Mouse (Mus musculus): ENCODE measurements around the gene Mrps22. TPM values are rescaled to one million over a fixed set of nuclear protein-coding genes. Genes with fewer than 3 reads are reported as not detected.

Gene Mrps22
- polyA plus RNA-seq (2015; fragmentation: Nextera tagmentation; extraction: Ambion mirVana) = 57.1 and 58.0 TPM in 2 replicates

DNA sequence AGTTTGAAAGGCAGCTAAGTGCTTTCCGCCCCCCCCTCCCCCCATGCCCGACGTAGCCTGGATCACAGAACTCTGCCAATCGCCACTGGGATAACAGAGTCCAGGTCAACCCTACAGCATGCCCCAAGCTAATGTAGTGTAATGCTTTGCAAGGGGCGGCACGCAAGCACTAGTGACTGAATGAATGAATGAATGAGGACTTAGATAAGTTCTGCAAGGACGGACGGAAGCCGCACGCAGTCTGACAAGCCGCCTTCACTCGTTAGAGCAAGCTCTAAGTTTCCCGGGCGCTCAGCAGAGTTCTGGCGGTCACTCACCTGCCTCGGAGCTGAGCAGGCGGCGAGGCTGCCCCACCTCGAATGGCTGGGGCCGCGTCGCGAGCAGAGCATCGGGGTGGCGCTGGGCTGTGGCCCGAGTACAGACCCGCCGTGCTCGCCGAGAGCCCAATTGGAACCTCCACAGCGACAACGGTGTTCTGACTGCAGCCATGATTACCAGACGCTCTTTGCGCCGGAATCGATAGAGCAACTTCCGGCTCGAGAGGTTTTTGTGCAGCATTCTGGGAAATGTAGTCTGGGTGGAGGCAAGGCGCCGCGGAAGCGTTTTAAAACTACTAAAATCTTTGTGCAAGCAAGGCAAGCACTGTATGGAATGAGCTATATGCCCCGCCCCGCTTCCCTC, at the start of gene Mrps22:
Mrps22 (minus strand) TSS at position 505 of the 681 bp plus-strand sequence.
- H3K9me3 ChIP-seq (ENCODE audit: control insufficient read depth, low read length) = no peaks in the 10 kb centered on the region
- peak within 1 kb of the TSS; percentile 81 for H3K9ac ChIP-seq (replicated peaks; ENCODE audit: low read depth, low read length)
- ATAC-seq = peak; percentile 97
- H3K4me2 ChIP-seq (ENCODE audit: low read length) = peak within 1 kb of the TSS; percentile 98
- peaks cover 8% of the 10 kb centered on the region; the same call in 1 of the 2 replicates for H3K36me3 ChIP-seq (ENCODE audit: control insufficient read depth, insufficient read depth)
- under 1% methylated on average over 44 of the region's 44 CpGs for WGBS
- H3K4me3 ChIP-seq (replicated peaks; ENCODE audit: low read length) = peak within 1 kb of the TSS; percentile 82
- H3K27me3 ChIP-seq (replicated peaks; ENCODE audit: control insufficient read depth, insufficient read depth, low read length) = no peaks in the 10 kb centered on the region
- no peak within 1 kb of the TSS for H3K27ac ChIP-seq (ENCODE audit: low read length)
- peaks cover 15% of the 10 kb centered on the region for H3K4me1 ChIP-seq (replicated peaks; ENCODE audit: control insufficient read depth, insufficient read depth, low read length)

DNA sequence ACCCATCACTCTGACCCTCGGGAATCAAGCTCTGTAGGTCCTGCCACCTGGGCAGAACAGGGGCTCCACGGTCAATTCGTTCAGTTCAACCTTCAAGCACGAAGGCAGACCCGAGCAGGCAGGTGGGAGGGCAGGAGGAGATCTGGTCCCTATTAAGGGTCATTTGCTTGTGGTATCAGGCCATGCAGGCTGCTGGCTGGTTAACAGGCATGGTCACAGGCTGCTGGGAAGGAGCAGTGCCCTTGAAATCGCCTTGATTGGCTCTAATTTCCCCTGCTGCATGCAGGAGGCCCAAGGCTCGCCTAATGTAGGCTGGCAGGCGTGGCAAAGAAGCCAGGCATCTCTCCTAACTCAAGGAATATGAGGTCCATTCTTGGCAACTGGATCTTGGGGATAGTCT, 49.1 kb upstream of the Mrps22 start:
- 72% methylated on average over 8 of the region's 8 CpGs for whole genome bisulfite sequencing
- no peak overlapping the region for H3K4me2 ChIP-seq (ENCODE audit: low read length)
- no peaks in the 10 kb centered on the region for H3K9me3 ChIP-seq (ENCODE audit: control insufficient read depth, low read length)
- H3K27me3 ChIP-seq (replicated peaks; ENCODE audit: control insufficient read depth, insufficient read depth, low read length) = no peaks in the 10 kb centered on the region
- no peak for ATAC-seq
- H3K4me1 ChIP-seq (replicated peaks; ENCODE audit: control insufficient read depth, insufficient read depth, low read length) = no peaks in the 10 kb centered on the region
- H3K27ac ChIP-seq (ENCODE audit: low read length) = no peak overlapping the region
- no peak overlapping the region for H3K4me3 ChIP-seq (replicated peaks; ENCODE audit: low read length)
- no peak overlapping the region for H3K9ac ChIP-seq (replicated peaks; ENCODE audit: low read depth, low read length)
- no peaks in the 10 kb centered on the region for H3K36me3 ChIP-seq (ENCODE audit: control insufficient read depth, insufficient read depth)

DNA sequence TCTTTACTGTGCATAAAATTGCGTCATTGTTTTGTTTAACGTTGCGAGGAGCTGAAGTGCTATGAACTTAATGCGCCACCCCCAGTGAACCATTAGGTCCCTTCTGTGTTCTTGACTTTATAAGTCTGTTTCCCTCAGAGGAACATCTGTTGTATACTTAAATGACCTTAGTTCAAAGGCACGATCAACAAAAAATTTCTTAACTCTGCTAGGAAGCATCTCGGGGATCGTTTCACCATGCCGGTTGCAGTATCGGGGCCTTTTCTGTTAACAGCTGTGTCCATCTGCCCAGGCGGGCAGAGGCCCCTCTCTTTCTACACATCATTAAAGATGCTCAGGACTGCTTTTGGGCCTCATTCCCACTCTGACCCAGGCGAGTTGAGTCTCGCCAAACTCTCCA, 46.0 kb upstream of the Mrps22 start:
- Histone ChIP-seq H3K9me3 (ENCODE audit: control insufficient read depth, low read length) (no peaks in the 10 kb centered on the region), H3K4me2 (ENCODE audit: low read length) (no peak overlapping the region), H3K4me1 (replicated peaks; ENCODE audit: control insufficient read depth, insufficient read depth, low read length) (no peaks in the 10 kb centered on the region), H3K27me3 (replicated peaks; ENCODE audit: control insufficient read depth, insufficient read depth, low read length) (no peaks in the 10 kb centered on the region), H3K9ac (replicated peaks; ENCODE audit: low read depth, low read length) (no peak overlapping the region), H3K27ac (ENCODE audit: low read length) (no peak overlapping the region), H3K4me3 (replicated peaks; ENCODE audit: low read length) (no peak overlapping the region), H3K36me3 (ENCODE audit: control insufficient read depth, insufficient read depth) (no peaks in the 10 kb centered on the region)
- ATAC-seq = no peak
- WGBS = 61% methylated on average over 12 of the region's 12 CpGs

DNA sequence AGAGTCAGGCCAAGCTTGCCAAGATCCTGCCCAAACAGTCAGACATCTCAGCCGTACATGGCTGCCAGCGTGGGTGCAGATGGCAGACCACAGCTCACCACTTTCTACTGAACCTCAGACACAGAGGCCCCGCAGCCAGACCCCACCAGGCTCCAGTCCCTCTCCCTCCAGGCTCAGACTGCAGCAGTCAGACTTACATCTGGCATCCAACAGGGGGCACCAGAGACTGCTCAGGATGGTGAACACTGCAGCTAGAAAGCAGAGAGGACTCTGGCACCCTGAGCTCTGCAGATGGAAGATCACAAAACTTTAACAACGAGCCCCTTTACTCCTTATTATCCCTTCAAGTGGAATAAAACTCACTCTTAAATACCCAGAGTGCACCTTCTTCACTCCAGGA, 44.3 kb upstream of the Mrps22 start:
- Histone ChIP-seq H3K9me3 (ENCODE audit: control insufficient read depth, low read length) (no peaks in the 10 kb centered on the region), H3K4me3 (replicated peaks; ENCODE audit: low read length) (no peak overlapping the region), H3K27me3 (replicated peaks; ENCODE audit: control insufficient read depth, insufficient read depth, low read length) (no peaks in the 10 kb centered on the region), H3K27ac (ENCODE audit: low read length) (no peak overlapping the region), H3K36me3 (ENCODE audit: control insufficient read depth, insufficient read depth) (no peaks in the 10 kb centered on the region), H3K4me2 (ENCODE audit: low read length) (no peak overlapping the region), H3K9ac (replicated peaks; ENCODE audit: low read depth, low read length) (no peak overlapping the region), H3K4me1 (replicated peaks; ENCODE audit: control insufficient read depth, insufficient read depth, low read length) (no peaks in the 10 kb centered on the region)
- ATAC-seq = peak; percentile 92
- 22% methylated on average over 4 of the region's 4 CpGs for WGBS

DNA sequence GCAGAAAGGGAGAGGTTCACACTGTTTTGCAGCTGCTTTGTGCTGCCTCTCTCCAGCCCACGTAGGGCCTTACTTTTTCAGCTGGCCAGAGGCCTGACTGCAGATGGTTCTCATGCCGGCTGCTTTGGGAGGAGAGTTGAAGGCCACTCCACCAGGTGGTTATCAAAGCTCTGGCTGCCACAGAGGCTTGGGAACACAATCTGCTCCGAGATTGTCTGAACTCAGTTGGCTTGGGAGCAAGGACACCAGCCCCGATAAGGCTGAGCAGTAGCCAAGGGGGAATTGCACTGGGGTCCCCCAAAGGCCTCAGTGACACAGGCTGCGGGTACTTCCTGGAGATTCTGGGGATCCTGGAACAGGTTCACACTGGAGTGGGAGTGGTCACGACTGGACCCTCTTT, 40.7 kb upstream of the Mrps22 start:
- H3K27me3 ChIP-seq (replicated peaks; ENCODE audit: control insufficient read depth, insufficient read depth, low read length) = no peaks in the 10 kb centered on the region
- no peak overlapping the region for H3K4me2 ChIP-seq (ENCODE audit: low read length)
- no peak overlapping the region for H3K27ac ChIP-seq (ENCODE audit: low read length)
- no peaks in the 10 kb centered on the region for H3K36me3 ChIP-seq (ENCODE audit: control insufficient read depth, insufficient read depth)
- ATAC-seq = no peak
- no peaks in the 10 kb centered on the region for H3K9me3 ChIP-seq (ENCODE audit: control insufficient read depth, low read length)
- no peaks in the 10 kb centered on the region for H3K4me1 ChIP-seq (replicated peaks; ENCODE audit: control insufficient read depth, insufficient read depth, low read length)
- no peak overlapping the region for H3K9ac ChIP-seq (replicated peaks; ENCODE audit: low read depth, low read length)
- H3K4me3 ChIP-seq (replicated peaks; ENCODE audit: low read length) = no peak overlapping the region
- WGBS = 83% methylated on average over 6 of the region's 6 CpGs

DNA sequence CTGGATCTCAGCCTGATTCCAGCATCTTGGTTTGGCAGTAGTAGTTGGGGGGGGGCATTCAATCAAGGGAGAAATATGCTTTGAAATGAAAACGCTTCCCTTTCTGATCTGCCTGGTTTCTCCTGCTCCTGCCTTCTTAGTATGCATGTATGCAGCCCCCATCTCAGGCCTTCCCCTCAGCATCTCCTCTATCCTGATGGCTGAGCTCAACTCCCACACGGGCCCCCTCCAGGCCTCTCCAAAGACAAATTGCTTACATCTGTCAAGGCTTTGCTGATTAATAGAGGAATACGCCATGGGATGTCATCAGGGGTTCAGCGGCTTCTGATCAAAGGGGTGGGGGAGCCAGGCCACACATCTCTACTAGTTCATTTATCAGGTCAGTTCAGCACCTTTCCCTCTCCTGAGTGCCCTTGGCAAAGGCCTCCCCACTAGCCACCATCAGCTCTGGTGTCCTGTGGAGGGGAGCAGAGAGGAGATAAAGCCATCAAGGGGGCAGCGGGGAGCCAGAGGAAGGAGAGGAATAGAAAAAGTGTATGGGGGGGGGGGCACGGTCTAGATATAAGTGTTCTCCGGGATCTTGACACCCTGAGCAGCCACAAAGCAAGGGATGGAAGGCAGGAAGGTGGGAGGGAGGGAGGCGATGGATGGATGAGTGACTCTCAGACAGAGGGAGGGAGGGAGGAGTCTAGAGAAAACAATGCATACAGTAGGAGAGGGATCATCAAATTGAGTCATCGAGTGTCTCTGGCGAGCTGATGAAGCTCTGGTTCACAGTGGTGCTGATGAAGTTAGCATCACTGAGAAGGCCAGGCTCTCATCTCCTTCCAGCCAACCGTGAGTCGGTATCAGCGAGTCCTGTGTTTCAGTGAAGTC, 32.1 kb upstream of the Mrps22 start:
- no peaks in the 10 kb centered on the region for H3K27me3 ChIP-seq (replicated peaks; ENCODE audit: control insufficient read depth, insufficient read depth, low read length)
- no peak overlapping the region for H3K4me3 ChIP-seq (replicated peaks; ENCODE audit: low read length)
- H3K27ac ChIP-seq (ENCODE audit: low read length) = no peak overlapping the region
- no peak for ATAC-seq
- H3K4me1 ChIP-seq (replicated peaks; ENCODE audit: control insufficient read depth, insufficient read depth, low read length) = no peaks in the 10 kb centered on the region
- H3K36me3 ChIP-seq (ENCODE audit: control insufficient read depth, insufficient read depth) = no peaks in the 10 kb centered on the region
- H3K9me3 ChIP-seq (ENCODE audit: control insufficient read depth, low read length) = no peaks in the 10 kb centered on the region
- no peak overlapping the region for H3K4me2 ChIP-seq (ENCODE audit: low read length)
- no peak overlapping the region for H3K9ac ChIP-seq (replicated peaks; ENCODE audit: low read depth, low read length)
- 77% methylated on average over 13 of the region's 13 CpGs for WGBS

DNA sequence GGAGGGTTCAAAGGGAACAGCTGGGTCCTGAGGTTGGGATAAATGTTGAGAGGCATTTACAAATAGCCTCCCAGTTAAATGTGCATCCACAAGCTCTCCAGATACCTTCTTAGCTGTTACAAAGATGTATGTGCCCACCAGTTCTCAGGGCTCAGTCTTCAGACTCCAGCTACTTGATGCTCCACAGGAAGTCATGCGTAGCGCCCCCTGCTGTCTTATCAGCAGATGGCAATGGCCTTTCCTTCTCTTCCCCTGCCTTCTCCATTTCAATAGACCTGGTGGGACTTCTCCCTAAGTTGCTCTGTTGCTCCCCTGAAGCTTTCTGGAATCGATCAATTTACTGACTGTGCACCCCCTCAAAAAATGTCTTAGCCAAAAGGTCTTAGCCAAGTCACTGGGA, 27.0 kb upstream of the Mrps22 start:
- no peaks in the 10 kb centered on the region for H3K9me3 ChIP-seq (ENCODE audit: control insufficient read depth, low read length)
- H3K27me3 ChIP-seq (replicated peaks; ENCODE audit: control insufficient read depth, insufficient read depth, low read length) = no peaks in the 10 kb centered on the region
- H3K4me3 ChIP-seq (replicated peaks; ENCODE audit: low read length) = no peak overlapping the region
- WGBS = 51% methylated on average over 3 of the region's 3 CpGs
- H3K4me2 ChIP-seq (ENCODE audit: low read length) = no peak overlapping the region
- no peaks in the 10 kb centered on the region for H3K4me1 ChIP-seq (replicated peaks; ENCODE audit: control insufficient read depth, insufficient read depth, low read length)
- no peak overlapping the region for H3K27ac ChIP-seq (ENCODE audit: low read length)
- H3K9ac ChIP-seq (replicated peaks; ENCODE audit: low read depth, low read length) = no peak overlapping the region
- H3K36me3 ChIP-seq (ENCODE audit: control insufficient read depth, insufficient read depth) = no peaks in the 10 kb centered on the region
- ATAC-seq = no peak

DNA sequence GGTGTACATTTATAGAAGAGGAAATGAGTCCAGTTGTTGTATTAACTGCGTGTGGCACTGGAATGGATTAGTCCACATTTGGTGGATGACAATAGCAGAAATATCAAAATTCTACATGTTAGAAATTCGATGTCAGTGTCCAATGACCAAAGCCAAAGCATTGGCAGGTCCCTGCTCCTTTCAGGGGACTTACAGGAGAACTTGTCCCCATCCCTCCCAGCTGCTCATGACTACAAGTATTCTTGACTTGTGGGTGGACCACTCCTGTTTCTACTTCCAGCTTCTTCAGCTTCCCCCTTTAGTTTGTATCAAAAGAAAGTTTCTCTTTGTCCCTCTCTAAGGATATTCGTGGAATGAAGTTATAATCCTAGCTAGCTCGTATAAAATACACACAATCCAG, 3.4 kb upstream of the Mrps22 start:
- Histone ChIP-seq H3K4me3 (replicated peaks; ENCODE audit: low read length) (no peak overlapping the region), H3K27ac (ENCODE audit: low read length) (no peak overlapping the region), H3K36me3 (ENCODE audit: control insufficient read depth, insufficient read depth) (no peaks in the 10 kb centered on the region), H3K4me2 (ENCODE audit: low read length) (no peak overlapping the region), H3K4me1 (replicated peaks; ENCODE audit: control insufficient read depth, insufficient read depth, low read length) (peaks cover 15% of the 10 kb centered on the region), H3K27me3 (replicated peaks; ENCODE audit: control insufficient read depth, insufficient read depth, low read length) (no peaks in the 10 kb centered on the region), H3K9ac (replicated peaks; ENCODE audit: low read depth, low read length) (no peak overlapping the region), H3K9me3 (ENCODE audit: control insufficient read depth, low read length) (no peaks in the 10 kb centered on the region)
- ATAC-seq = no peak
- WGBS = 71% methylated on average over 4 of the region's 4 CpGs

DNA sequence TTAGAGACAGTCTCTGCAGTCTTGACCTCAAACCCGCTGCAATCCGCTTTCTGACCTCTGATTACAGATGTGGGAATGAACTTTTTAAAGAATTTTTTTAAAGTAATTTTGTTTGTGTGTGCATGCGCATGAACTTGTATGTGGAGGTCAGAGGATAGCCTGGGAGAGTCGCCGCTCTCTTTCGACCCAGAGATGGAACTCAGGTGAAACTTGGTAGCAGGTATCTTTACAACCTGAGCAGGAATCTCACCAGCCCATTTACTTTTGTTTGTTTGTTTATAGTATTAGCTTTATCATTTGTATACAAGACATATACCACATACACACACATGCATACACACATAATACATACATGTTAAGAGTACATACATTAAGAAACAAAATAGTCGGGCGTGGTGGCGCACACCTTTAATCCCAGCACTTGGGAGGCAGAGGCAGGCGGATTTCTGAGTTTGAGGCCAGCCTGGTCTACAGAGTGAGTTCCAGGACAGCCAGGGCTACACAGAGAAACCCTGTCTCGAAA, 438 bp upstream of the Mrps22 start:
- Histone ChIP-seq H3K27ac (ENCODE audit: low read length) (no peak overlapping the region), H3K4me3 (replicated peaks; ENCODE audit: low read length) (peak overlapping the region; percentile 82), H3K27me3 (replicated peaks; ENCODE audit: control insufficient read depth, insufficient read depth, low read length) (no peaks in the 10 kb centered on the region), H3K9me3 (ENCODE audit: control insufficient read depth, low read length) (no peaks in the 10 kb centered on the region), H3K4me2 (ENCODE audit: low read length) (peak overlapping the region; percentile 98), H3K4me1 (replicated peaks; ENCODE audit: control insufficient read depth, insufficient read depth, low read length) (peaks cover 15% of the 10 kb centered on the region), H3K9ac (replicated peaks; ENCODE audit: low read depth, low read length) (peak overlapping the region; percentile 38), H3K36me3 (ENCODE audit: control insufficient read depth, insufficient read depth) (peaks cover 8% of the 10 kb centered on the region; the same call in 1 of the 2 replicates)
- WGBS = 55% methylated on average over 11 of the region's 11 CpGs
- ATAC-seq = peak; percentile 21; the same call in 1 of the 2 replicates
